Mouse (Mus musculus) heart, embryonic 15.5 days (tissue): Measurements from ENCODE around the gene Rhox12. TPM values are rescaled to one million over a fixed set of nuclear protein-coding genes. Genes with fewer than 3 reads are reported as not detected.

ENCODE experiments used
- ATAC-seq: fragments of 200-750 bp; cut with Nextera tagmentation; replicated peaks from 2 replicates; pipeline ENCODE4 v1.8.0; 2017; ENCODE audit warnings: low read depth, moderate TSS enrichment; ENCODE audit not compliant: insufficient number of reproducible peaks, insufficient read depth, low FRiP score
- H3K27ac ChIP-seq: fragments of 300-500 bp; sonication (generic); 2 replicates; pipeline ENCODE4 v1.5.1; 2015; ENCODE audit warnings: mild to moderate bottlenecking, inconsistent platforms
- H3K27me3 ChIP-seq: fragments of 300-500 bp; sonication (generic); 2 replicates; pipeline ENCODE4 v1.6.1; 2015; ENCODE audit warnings: inconsistent platforms
- H3K36me3 ChIP-seq: fragments of 300-500 bp; sonication (generic); 2 replicates; pipeline ENCODE4 v1.6.1; 2015; ENCODE audit warnings: mild to moderate bottlenecking, inconsistent platforms
- H3K4me1 ChIP-seq: fragments of 300-500 bp; sonication (generic); replicated peaks from 2 replicates; pipeline ENCODE4 v1.6.1; 2015; ENCODE audit warnings: inconsistent platforms
- H3K4me2 ChIP-seq: fragments of 300-500 bp; sonication (generic); 2 replicates; pipeline ENCODE4 v1.6.1; 2015; ENCODE audit warnings: inconsistent platforms, mild to moderate bottlenecking, moderate library complexity
- H3K4me3 ChIP-seq: fragments of 300-500 bp; sonication (generic); 2 replicates; pipeline ENCODE4 v1.5.1; 2015; ENCODE audit warnings: mild to moderate bottlenecking, inconsistent platforms
- H3K9ac ChIP-seq: fragments of 300-500 bp; sonication (generic); 2 replicates; pipeline ENCODE4 v1.6.1; 2015; ENCODE audit warnings: mild to moderate bottlenecking, inconsistent platforms
- H3K9me3 ChIP-seq: fragments of 300-500 bp; sonication (generic); replicated peaks from 2 replicates; pipeline ENCODE4 v1.6.1; 2016; ENCODE audit warnings: inconsistent platforms
- WGBS: fragments of 180-500 bp; shearing (Covaris S2); methylation state at CpG from one replicate; pipeline ENCODE4 v1.1.7; 2015; ENCODE audit warnings: mixed read lengths; 5-methylcytosine and 5-hydroxymethylcytosine counted together
- polyA plus RNA-seq: library from polyadenylated mRNA; unstranded; fragments of >200 nt; fragmentation: Nextera tagmentation; extraction: Ambion mirVana; gene quantifications from 2 replicates; pipeline ENCODE4 v1.2.1, GENCODE M21; 2015

The Rhox12 gene
- polyA plus RNA-seq: not detected in 2 replicates

DNA sequence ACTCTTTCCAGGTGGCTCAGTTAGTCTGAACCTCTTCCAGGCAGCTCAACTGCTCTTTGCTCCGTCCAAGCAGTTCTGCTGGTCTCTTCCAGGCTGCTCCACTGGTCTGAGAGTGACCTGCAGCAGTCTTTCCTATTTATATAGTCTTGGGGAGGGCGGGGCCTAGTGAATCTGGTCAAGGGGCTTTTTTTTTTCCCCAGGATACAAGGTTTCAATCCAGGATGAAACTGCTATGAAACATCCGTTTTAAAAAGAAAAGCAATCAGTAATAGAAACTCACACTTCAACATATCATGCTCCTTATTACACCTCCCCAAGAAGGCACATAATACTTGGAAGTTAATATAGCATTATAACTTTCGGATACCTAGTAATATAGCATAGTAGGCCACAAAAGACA is at the start of gene Rhox12:
Gene Rhox12, minus strand, starts transcription at position 101 of the 400 bp plus-strand sequence.
- Histone ChIP-seq H3K36me3 (no peaks in the 10 kb centered on the region), H3K4me1 (no peaks in the 10 kb centered on the region), H3K4me2 (no peak within 1 kb of the TSS), H3K4me3 (no peak within 1 kb of the TSS), H3K27ac (no peak within 1 kb of the TSS), H3K27me3 (no peaks in the 10 kb centered on the region), H3K9me3 (no peaks in the 10 kb centered on the region), H3K9ac (no peak within 1 kb of the TSS)
- WGBS: 67% methylated on average over 4 of the region's 4 CpGs
- ATAC-seq: no peak

DNA sequence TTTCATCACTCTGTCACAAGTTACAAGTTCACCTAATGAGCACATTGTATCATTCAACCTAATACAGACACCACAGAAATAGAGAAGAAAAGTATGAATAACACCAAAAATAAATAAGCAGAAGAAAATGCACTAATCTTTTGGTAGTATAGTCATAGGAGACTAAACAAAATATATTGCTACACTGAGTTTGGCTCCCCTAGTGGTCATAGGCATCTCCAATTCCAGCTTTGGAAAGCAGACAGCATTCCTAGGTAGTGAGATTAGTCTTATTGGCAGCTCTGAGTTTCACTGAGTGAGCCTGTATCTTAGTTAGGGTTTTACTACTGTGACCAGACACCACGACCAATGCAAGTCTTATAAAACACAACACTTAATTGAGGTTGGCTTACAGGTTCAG is 48.4 kb upstream of the Rhox12 start:
- ATAC-seq: no peak
- H3K36me3 ChIP-seq: no peaks in the 10 kb centered on the region
- no peak overlapping the region for H3K4me2 ChIP-seq
- H3K27me3 ChIP-seq: no peaks in the 10 kb centered on the region
- H3K9me3 ChIP-seq: no peaks in the 10 kb centered on the region
- H3K27ac ChIP-seq: no peak overlapping the region
- H3K4me3 ChIP-seq: no peak overlapping the region
- H3K9ac ChIP-seq: no peak overlapping the region
- H3K4me1 ChIP-seq: no peaks in the 10 kb centered on the region
- 56% methylated on average over 1 of the region's 1 CpGs for WGBS

DNA sequence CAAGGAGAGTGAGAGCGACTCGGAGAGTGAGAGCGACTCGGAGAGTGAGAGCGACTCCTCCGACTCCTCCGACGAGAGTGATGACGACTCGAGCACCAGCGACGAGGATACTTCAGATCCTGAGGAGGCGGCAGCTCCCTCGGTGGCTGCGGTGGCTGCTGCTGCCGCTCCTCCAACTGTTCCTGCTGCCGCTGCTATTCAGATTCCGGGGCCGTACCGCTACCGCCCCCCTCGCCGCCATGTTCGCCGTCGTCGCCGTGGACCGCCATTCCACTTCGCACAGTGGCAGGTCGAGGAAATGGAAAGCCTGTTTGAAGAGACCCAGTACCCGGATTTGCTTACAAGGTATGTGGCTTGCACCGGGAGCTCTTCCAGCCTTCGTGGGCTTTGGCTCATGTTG is 10.8 kb upstream of the Rhox12 start:
- Histone ChIP-seq H3K9me3 (peaks cover 13% of the 10 kb centered on the region; the same call in 1 of the 2 replicates), H3K36me3 (no peaks in the 10 kb centered on the region), H3K9ac (no peak overlapping the region), H3K4me2 (no peak overlapping the region), H3K4me1 (no peaks in the 10 kb centered on the region), H3K27ac (no peak overlapping the region), H3K27me3 (no peaks in the 10 kb centered on the region), H3K4me3 (no peak overlapping the region)
- no peak for ATAC-seq
- WGBS: 76% methylated on average over 34 of the region's 34 CpGs

DNA sequence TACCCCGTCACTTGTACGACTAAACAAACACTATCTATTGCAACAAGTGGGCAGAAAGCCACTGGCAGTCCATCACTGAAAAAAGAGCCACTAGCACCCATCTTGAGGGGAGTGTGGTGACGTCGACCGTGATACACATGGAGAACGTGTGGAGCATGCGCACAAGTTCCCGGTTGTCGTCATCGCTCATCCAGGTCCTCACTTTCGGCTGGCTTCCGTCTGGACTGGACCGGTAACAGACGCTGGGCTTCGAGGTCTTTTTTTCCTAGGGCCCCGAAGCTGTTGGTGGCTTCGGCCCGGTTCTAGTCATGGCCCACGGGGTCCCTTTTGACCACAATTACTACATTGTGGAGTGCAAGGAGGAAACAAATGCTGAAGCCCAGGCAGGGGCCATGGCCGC is 10.3 kb upstream of the Rhox12 start, which contains the start of gene Rhox13:
Gene Rhox13, plus strand, starts transcription at position 238 of the 400 bp plus-strand sequence.
- Histone ChIP-seq H3K36me3 (no peaks in the 10 kb centered on the region), H3K27ac (no peak within 1 kb of the TSS), H3K4me3 (no peak within 1 kb of the TSS), H3K4me2 (no peak within 1 kb of the TSS), H3K9ac (no peak within 1 kb of the TSS), H3K27me3 (no peaks in the 10 kb centered on the region), H3K9me3 (peaks cover 13% of the 10 kb centered on the region; the same call in 1 of the 2 replicates), H3K4me1 (no peaks in the 10 kb centered on the region)
- WGBS: 94% methylated on average over 20 of the region's 20 CpGs
- no peak for ATAC-seq

DNA sequence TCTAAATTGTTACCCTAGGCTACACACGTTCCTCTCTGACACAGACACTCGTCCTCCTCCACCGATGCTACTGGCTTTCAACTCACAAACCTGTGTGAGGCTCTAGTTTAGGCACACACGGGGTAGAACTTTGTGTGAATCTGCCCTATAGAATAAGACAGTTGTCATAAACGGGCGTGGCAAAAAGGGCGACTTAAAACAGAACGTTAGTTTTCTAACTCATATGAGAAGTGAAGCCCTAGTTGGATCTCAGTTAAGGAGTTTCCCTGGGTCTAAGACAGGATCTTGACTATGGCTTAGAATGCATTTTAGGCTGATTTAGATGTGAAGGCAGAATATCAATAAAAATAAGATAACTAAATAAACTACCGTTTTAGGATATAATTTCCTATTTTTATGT is 25.7 kb downstream of the Rhox12 start, which contains the start of gene Rhox11:
Gene Rhox11, minus strand, starts transcription at position 101 of the 400 bp plus-strand sequence.
- Histone ChIP-seq H3K4me1 (no peaks in the 10 kb centered on the region), H3K27ac (no peak within 1 kb of the TSS), H3K27me3 (no peaks in the 10 kb centered on the region), H3K4me3 (no peak within 1 kb of the TSS), H3K36me3 (no peaks in the 10 kb centered on the region), H3K4me2 (no peak within 1 kb of the TSS), H3K9ac (no peak within 1 kb of the TSS), H3K9me3 (no peaks in the 10 kb centered on the region)
- no peak for ATAC-seq
- WGBS: 78% methylated on average over 9 of the region's 9 CpGs

DNA sequence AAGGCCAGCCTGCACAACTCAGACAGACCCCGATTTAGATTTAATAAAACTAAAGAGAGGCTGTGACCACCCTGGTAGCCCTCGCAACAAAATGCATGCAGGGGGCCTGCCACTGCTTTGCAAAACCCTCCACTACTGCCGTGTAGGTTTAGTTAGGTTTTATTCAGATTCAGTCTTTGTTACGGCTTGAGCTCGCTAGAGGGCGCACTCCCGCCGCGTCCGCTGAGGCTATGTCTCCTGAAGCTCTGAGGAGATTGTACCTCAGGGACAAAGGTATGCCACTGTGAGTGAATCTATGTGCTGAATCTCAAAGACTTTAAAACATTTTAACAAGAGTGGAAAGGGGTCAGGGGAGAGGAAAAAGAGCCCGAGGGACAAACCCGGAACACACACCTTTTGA is 26.5 kb downstream of the Rhox12 start:
- Histone ChIP-seq H3K4me2 (no peak overlapping the region), H3K4me3 (no peak overlapping the region), H3K4me1 (no peaks in the 10 kb centered on the region), H3K27me3 (no peaks in the 10 kb centered on the region), H3K9me3 (no peaks in the 10 kb centered on the region), H3K36me3 (no peaks in the 10 kb centered on the region), H3K9ac (no peak overlapping the region), H3K27ac (no peak overlapping the region)
- WGBS: 23% methylated on average over 12 of the region's 12 CpGs
- no peak for ATAC-seq

DNA sequence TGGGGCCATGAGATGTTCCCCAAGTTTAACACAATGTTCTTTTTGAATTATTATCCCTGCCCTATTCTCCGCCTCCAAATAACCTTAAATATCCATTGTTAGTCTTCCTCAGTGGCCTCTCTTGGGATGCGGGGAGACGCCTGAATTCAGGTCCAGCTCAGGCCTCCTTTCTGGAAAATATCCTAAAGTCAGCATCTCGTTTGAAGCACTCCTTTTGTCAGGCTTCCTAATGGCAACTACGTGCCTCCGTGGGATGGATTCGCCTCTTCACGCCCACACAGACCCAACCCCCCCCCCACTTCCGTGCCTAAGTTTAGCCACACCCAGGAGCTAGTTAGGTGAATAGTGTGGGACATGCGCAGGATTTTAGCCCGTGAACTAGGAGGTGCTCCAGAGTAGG is 44.5 kb downstream of the Rhox12 start, which contains the start of gene Rhox10:
Gene Rhox10, plus strand, starts transcription at position 301 of the 400 bp plus-strand sequence.
- no peak for ATAC-seq
- 86% methylated on average over 11 of the region's 11 CpGs for WGBS

DNA sequence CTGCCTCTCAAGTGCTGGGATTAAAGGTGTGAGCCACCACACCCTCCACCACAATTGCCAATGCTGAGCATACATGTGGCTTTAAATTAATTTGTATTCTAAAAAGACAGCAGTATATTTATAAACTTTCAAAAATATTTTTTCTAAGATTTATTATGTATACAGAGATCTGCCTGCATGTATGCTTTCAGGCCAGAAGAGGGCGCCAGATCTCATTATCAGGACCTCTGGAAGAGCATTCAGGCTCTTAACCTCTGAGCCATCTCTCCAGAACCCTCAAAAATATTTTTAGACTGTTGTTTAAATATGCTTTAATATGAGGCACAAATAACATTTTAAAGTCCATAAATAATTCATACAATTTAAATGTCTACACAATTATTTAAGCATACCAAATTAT is 49.2 kb downstream of the Rhox12 start:
- no peaks in the 10 kb centered on the region for H3K4me1 ChIP-seq
- H3K27me3 ChIP-seq: no peaks in the 10 kb centered on the region
- no peak overlapping the region for H3K4me2 ChIP-seq
- 0% methylated on average over 1 of the region's 1 CpGs for WGBS
- H3K9ac ChIP-seq: no peak overlapping the region
- no peak overlapping the region for H3K4me3 ChIP-seq
- no peak overlapping the region for H3K27ac ChIP-seq
- H3K9me3 ChIP-seq: no peaks in the 10 kb centered on the region
- no peak for ATAC-seq
- H3K36me3 ChIP-seq: no peaks in the 10 kb centered on the region

More for the DNA sequence above, 44.5 kb downstream of the Rhox12 start, which contains the start of gene Rhox10:
- H3K27ac ChIP-seq: no peak within 1 kb of the TSS
- no peaks in the 10 kb centered on the region for H3K36me3 ChIP-seq
- H3K27me3 ChIP-seq: no peaks in the 10 kb centered on the region
- no peaks in the 10 kb centered on the region for H3K9me3 ChIP-seq
- no peak within 1 kb of the TSS for H3K4me2 ChIP-seq
- no peak within 1 kb of the TSS for H3K4me3 ChIP-seq
- no peaks in the 10 kb centered on the region for H3K4me1 ChIP-seq
- no peak within 1 kb of the TSS for H3K9ac ChIP-seq

Other genes with a start within 250 kb of the Rhox12 start
- 0.10 TPM in 1 of 2 replicates, not detected in the other for gene Rhox8, start 232.0 kb downstream of the Rhox12 start, polyA plus RNA-seq
- gene Rhox7b, start 213.7 kb downstream of the Rhox12 start, polyA plus RNA-seq: not detected in 2 replicates
- gene Rhox9, start 209.1 kb downstream of the Rhox12 start, polyA plus RNA-seq: not detected in 2 replicates
- gene Btg1-ps1, start 92.1 kb downstream of the Rhox12 start, polyA plus RNA-seq: not detected in 2 replicates
- not detected in 2 replicates for gene Btg1-ps2, start 67.8 kb downstream of the Rhox12 start, polyA plus RNA-seq
- not detected in 2 replicates for gene Rhox10, start 44.4 kb downstream of the Rhox12 start, polyA plus RNA-seq
- not detected in 2 replicates for gene Rhox11, start 25.8 kb downstream of the Rhox12 start, polyA plus RNA-seq
- gene Rhox13, start 10.3 kb upstream of the Rhox12 start, polyA plus RNA-seq: not detected in 2 replicates
- gene Zbtb33, start 78.9 kb upstream of the Rhox12 start, polyA plus RNA-seq: 2.0 and 2.2 TPM in 2 replicates
- gene Tmem255a, start 141.5 kb upstream of the Rhox12 start, polyA plus RNA-seq: 26.8 and 27.6 TPM in 2 replicates
- gene Atp1b4, start 205.3 kb upstream of the Rhox12 start, polyA plus RNA-seq: 0.11 and 0.20 TPM in 2 replicates